Mouse (Mus musculus) lung, adult 2 months (tissue): ENCODE results near the gene Scaf11.

Source experiments
- CTCF ChIP-seq: fragments of 200-500 bp; IDR thresholded peaks from 2 replicates; pipeline ENCODE4 v1.5.1; 2011; ENCODE audit warnings: mild to moderate bottlenecking, low read length, control low read depth; ENCODE audit not compliant: insufficient read depth
- POLR2A ChIP-seq: fragments of 200-500 bp; IDR thresholded peaks from 2 replicates; pipeline ENCODE4 v1.6.1; 2011; ENCODE audit warnings: low read depth, mild to moderate bottlenecking, control low read depth, low read length, borderline replicate concordance; ENCODE audit errors: extremely low read depth

- TF ChIP-seq POLR2A: no peak
- no peak for TF ChIP-seq CTCF
These were observed 26.4 kb downstream of the Scaf11 start for GRCm38 (mm10) chr15:96434202-96434601.
